In the genomic region with DNA sequence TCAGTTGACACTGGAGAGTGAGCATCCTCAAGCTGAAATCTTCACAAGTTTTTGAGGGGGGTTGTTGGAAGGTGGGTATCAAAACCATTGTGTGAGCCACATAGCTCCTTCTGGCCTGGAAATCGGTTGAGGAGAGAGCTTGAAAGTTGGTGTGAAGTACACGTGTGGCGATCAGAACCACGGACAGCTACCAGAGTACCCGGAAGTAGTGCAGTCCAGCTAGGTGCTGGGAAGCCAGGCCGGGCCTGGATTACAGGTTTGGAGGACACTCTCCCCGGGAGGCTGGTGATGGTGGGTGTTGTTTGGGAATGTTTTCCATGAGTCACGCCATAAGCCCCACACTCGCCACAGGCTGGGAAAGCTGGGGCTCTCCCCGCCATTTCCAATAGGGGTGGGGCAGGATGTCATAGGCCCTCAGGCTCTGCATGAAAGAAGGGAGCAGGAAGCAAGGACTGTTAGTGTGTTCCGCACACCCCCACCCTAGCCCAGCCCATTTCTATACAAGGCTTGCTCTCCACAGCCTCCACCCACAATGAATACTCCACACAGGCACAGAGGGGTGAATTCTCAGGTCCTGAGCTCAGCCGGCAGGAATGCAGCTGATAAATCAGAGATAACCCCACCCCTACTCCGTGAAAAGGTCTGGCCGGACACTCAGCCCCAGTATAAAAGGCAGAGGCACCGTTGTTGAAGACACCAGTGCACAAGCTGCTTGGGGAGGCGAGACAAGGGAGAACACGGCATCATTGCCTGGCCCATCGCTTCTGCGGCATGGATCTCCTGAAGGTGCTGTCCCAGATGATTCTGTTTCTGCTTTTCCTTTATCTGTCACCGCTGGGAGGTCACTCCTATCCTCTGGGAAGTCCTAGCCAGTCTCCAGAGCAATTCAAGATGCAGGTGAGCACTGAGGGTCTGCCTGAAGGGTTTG, we compare ENCODE assay signal across 8 mouse cellular contexts. TPM values are rescaled to one million over a fixed set of nuclear protein-coding genes. Genes with fewer than 3 reads are reported as not detected.
A peak's percentile ranks its signal among the peaks of the same experiment; 100 is the strongest.
DNase-seq lines count a peak whose midpoint lies in the region; ATAC-seq and TF ChIP-seq lines count a peak whose summit lies in the region.

TSS of gene Nppb (plus strand) at position 584 of the 928 bp plus-strand sequence.

- no peak within 1 kb of the TSS for H3ac ChIP-seq in C2C12 (ENCODE audit: control insufficient read depth, insufficient read length, low read depth)

- H3K4me3 ChIP-seq in C2C12 (ENCODE audit: insufficient read depth, poor library complexity, severe bottlenecking): no peak within 1 kb of the TSS

- no peak for ATAC-seq in erythroid progenitor cell, adult 5-6 weeks (replicated peaks; ENCODE audit: low FRiP score, poor library complexity, severe bottlenecking)

- peak; percentile 83 for DNase-seq in NIH3T3 (ENCODE audit: low read depth)
- peak; percentile 29 to 51 for DNase-seq in heart, adult 9 months (ENCODE audit: low spot score in 2 of 2)
- peak; percentile 70 to 74 for DNase-seq in kidney, postnatal 25 days
- DNase-seq in retina, embryonic 14.5 days (ENCODE audit: low spot score): peak; percentile 56
- DNase-seq in frontal cortex, adult 2 months (ENCODE audit: extremely low spot score in 1 of 2, low spot score in 1 of 2): no peak
- no peak for DNase-seq in cerebellum, postnatal 4 days (ENCODE audit: low spot score in 2 of 2)

- no peaks in the 10 kb centered on the region for H3K27me3 ChIP-seq in C2C12 (ENCODE audit: control insufficient read depth, insufficient read depth, insufficient read length)

- no peaks in the 10 kb centered on the region for H3K79me2 ChIP-seq in C2C12 (ENCODE audit: control insufficient read depth, insufficient read depth)

- TF ChIP-seq CTCF in C2C12 (IDR thresholded peaks at IDR 0.05; ENCODE audit: control insufficient read depth, insufficient read depth, insufficient read length): no peak

- no peaks in the 10 kb centered on the region for H3K36me3 ChIP-seq in C2C12 (ENCODE audit: control insufficient read depth, insufficient read depth)

- H3K79me3 ChIP-seq in C2C12 (ENCODE audit: low read depth): no peaks in the 10 kb centered on the region

TF ChIP-seq in C2C12, 6 proteins besides CTCF, POLR2A, EP300 and RAD21:
- TF ChIP-seq MYOG (IDR thresholded peaks at IDR 0.05; ENCODE audit: control insufficient read depth, extremely low read depth, insufficient read length) (no peak), MAX (IDR thresholded peaks at IDR 0.05) (peak; percentile 90), USF1 (IDR thresholded peaks at IDR 0.05; ENCODE audit: low read depth) (no peak), MYOD1 (IDR thresholded peaks at IDR 0.05; ENCODE audit: control insufficient read depth, insufficient read length, low read depth) (no peak), FOSL1 (IDR thresholded peaks at IDR 0.05; ENCODE audit: insufficient read depth, low read length, poor library complexity, severe bottlenecking) (no peak), CEBPB (IDR thresholded peaks at IDR 0.05; ENCODE audit: low read depth) (no peak)

RNA-seq across cellular contexts. Expression of gene Nppb, which starts in this region (rescaled TPM):
- 1.2 TPM for polyA plus RNA-seq in C2C12 (2012; fragmentation: generic; extraction: Trizol)
- not detected in 2 replicates for total RNA-seq in erythroid progenitor cell, adult 5-6 weeks (2015; ENCODE audit: low replicate concordance)
- not detected in 2 replicates for total RNA-seq in erythroid progenitor cell, adult 5-6 weeks (2017; ENCODE audit: low replicate concordance)
- polyA plus RNA-seq in frontal cortex, adult 2 months (2012; rRNA removed): 0.15 and 0.16 TPM in 2 replicates

Comparison
In these comparisons a context has a peak if more than half of its experiments do, and no peak if none do; other contexts are left out.
1. DNase-seq: peak in NIH3T3 (single experiment), heart, adult 9 months (2 of 2), kidney, postnatal 25 days (2 of 2) and retina, embryonic 14.5 days (single experiment); none in frontal cortex, adult 2 months (0 of 2) and cerebellum, postnatal 4 days (0 of 2).